Mouse (Mus musculus) ES-E14 (cell line): Measurements from ENCODE around the gene Slc2a4. TPM values are rescaled to one million over a fixed set of nuclear protein-coding genes. Genes with fewer than 3 reads are reported as not detected.

Experiments used
- DNase-seq: peaks from one replicate; pipeline ENCODE4 v3.0.0-alpha.2; 2013; ENCODE audit warnings: low read depth, low spot score
- H3K27ac ChIP-seq: 2 replicates; pipeline ENCODE4 v1.5.1; 2012; ENCODE audit warnings: low read depth, mild to moderate bottlenecking, low read length, moderate library complexity, mixed read lengths; ENCODE audit not compliant: poor library complexity, insufficient read depth, severe bottlenecking
- H3K36me3 ChIP-seq: 2 replicates; pipeline ENCODE4 v1.6.1; 2012; ENCODE audit warnings: mild to moderate bottlenecking, low read length, moderate library complexity, mixed read lengths; ENCODE audit not compliant: control insufficient read depth, poor library complexity, insufficient read depth, severe bottlenecking
- H3K4me1 ChIP-seq, 2 experiments: fragments of 150-350 bp in 1 of 2; sonication (generic) in 1 of 2; 2 replicates each; pipeline ENCODE4 v1.6.1; 2012; ENCODE audit warnings: low read length in 2 of 2, mild to moderate bottlenecking in 1 of 2, mixed read lengths in 1 of 2; ENCODE audit not compliant: control insufficient read depth in 2 of 2, insufficient read depth in 2 of 2, poor library complexity in 1 of 2
- H3K4me3 ChIP-seq, 2 experiments: fragments of 150-350 bp in 1 of 2; sonication (generic) in 1 of 2; 2 replicates each; pipeline ENCODE4 v1.5.1; 2012; ENCODE audit warnings: low read length in 2 of 2, low read depth in 1 of 2, mild to moderate bottlenecking in 1 of 2, mixed read lengths in 1 of 2; ENCODE audit not compliant: insufficient read depth in 1 of 2, poor library complexity in 1 of 2, severe bottlenecking in 1 of 2
- H3K9ac ChIP-seq: 2 replicates; pipeline ENCODE4 v1.6.1; 2012; ENCODE audit warnings: low read depth, mild to moderate bottlenecking, low read length, mixed read lengths; ENCODE audit not compliant: poor library complexity, insufficient read depth, severe bottlenecking
- H3K9me3 ChIP-seq: fragments of 150-350 bp; sonication (generic); 2 replicates; pipeline ENCODE4 v1.6.1; 2012; ENCODE audit warnings: low read depth, mild to moderate bottlenecking, low read length; ENCODE audit not compliant: control insufficient read depth, insufficient read depth
- CHD2 ChIP-seq: IDR thresholded peaks from 2 replicates; pipeline ENCODE4 v1.6.1; 2014; ENCODE audit warnings: mild to moderate bottlenecking, low read depth, low read length, inconsistent platforms
- HCFC1 ChIP-seq: IDR thresholded peaks from 2 replicates; pipeline ENCODE4 v1.6.1; 2012; ENCODE audit warnings: low read length, inconsistent platforms, borderline replicate concordance; ENCODE audit not compliant: insufficient read depth
- MAFK ChIP-seq: IDR thresholded peaks from 2 replicates; pipeline ENCODE4 v1.6.1; 2014; ENCODE audit warnings: mild to moderate bottlenecking, low read depth, low read length, inconsistent platforms; ENCODE audit not compliant: insufficient read depth
- ZC3H11A ChIP-seq: IDR thresholded peaks from 2 replicates; pipeline ENCODE4 v1.6.1; 2012; ENCODE audit warnings: low read depth, mild to moderate bottlenecking, inconsistent platforms, low read length, borderline replicate concordance
- ZNF384 ChIP-seq: IDR thresholded peaks from 2 replicates; pipeline ENCODE4 v1.6.1; 2012; ENCODE audit warnings: low read depth, low read length, inconsistent platforms
- in situ Hi-C, 2 experiments: fragments of 600-800 bp; cut with MboI; formaldehyde crosslinking; loops; one replicate each; pipeline ENCODE4 v1.15.1; 2025; ENCODE audit warnings: low sequenced_read_pairs in 2 of 2, inconsistent platforms in 1 of 2; ENCODE audit not compliant: unreplicated experiment in 2 of 2
- total RNA-seq: library from RNA; depleted of rRNA; stranded (reverse); fragments of 300-350 nt; gene quantifications from 2 replicates; pipeline ENCODE4 v1.2.3, GENCODE M21; 2012

Slc2a4 gene
- total RNA-seq, 1 experiment = 2.6 TPM

- in situ Hi-C loops = no loop called here
Measured at GRCm38 (mm10) chr11:69921114-69922011, 26.6 kb downstream of the Slc2a4 start, which contains the start of gene Eif5a. Gene Eif5a (minus strand): TSS chr11:69921958.

DNA sequence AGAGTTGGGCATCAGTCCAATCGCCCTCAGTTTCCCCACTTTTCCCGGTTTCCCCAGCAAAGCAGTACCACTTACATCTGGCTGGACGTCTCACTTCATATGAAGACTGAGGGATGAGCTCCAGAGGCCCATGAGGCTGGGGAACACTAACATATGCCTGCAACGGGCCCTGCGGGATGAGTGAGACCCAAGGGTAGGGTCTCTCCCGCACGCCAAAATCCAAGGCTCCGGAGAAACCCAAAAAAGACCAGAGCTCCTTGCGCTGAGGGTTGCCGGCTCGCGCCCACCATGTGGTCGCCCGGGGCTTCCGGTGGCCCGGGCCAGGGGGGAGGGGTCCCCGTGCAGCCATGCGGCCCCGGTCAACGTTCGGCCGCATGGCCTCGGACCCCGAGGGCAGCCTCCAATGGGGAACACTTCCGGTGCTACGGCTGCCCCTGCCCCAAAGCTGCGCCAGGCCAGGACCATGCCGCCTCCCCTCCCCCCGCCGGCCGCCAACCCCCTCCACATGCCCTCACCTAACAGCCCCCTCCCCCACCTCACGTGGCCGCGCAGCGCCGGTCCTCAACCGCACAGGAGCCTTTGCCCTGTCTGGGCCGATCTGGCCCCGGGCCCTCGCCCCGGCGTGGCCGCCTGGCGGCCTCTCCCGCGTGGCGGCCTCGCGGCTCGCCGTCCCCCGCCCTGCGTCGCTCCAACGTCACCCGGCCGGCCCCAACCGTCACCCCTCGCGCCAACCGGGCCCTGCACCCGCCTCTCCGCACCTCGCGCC is 27.5 kb downstream of the Slc2a4 start:
- H3K9me3 ChIP-seq = no peaks in the 10 kb centered on the region
- TF ChIP-seq ZNF384 (no peak), MAFK (no peak), HCFC1 (0 out of 2 replicates have a peak, but pooled peaks have one; percentile 55)
- H3K27ac ChIP-seq = peak overlapping the region; percentile 99
- peak overlapping the region; percentile 100 for H3K9ac ChIP-seq
- peak overlapping the region; percentile 82 to 99 for H3K4me3 ChIP-seq
- peaks cover 0 to 14% of the 10 kb centered on the region in 2 experiments; a peak in 1 of 4 replicates for H3K4me1 ChIP-seq
- DNase-seq = no peak
- in situ Hi-C loops = no loop called here
- H3K36me3 ChIP-seq = peaks cover 47% of the 10 kb centered on the region

More at GRCm38 (mm10) chr11:69921114-69922011, 26.6 kb downstream of the Slc2a4 start, which contains the start of gene Eif5a:
- TF ChIP-seq ZNF384 (peak; percentile 100), MAFK (no peak), HCFC1 (peak; percentile 78; the same call in 1 of the 2 replicates)
- Histone ChIP-seq H3K9ac (peak within 1 kb of the TSS; percentile 100), H3K27ac (peak within 1 kb of the TSS; percentile 99), H3K4me3 (peak within 1 kb of the TSS; percentile 82 to 99), H3K9me3 (no peaks in the 10 kb centered on the region), H3K4me1 (peaks cover 0 to 9% of the 10 kb centered on the region in 2 experiments; a peak in 1 of 4 replicates), H3K36me3 (peaks cover 38% of the 10 kb centered on the region)
- peak; percentile 100 for DNase-seq

GRCm38 (mm10) chr11:69919661-69920265 is 28.2 kb downstream of the Slc2a4 start:
- Histone ChIP-seq H3K9ac (peak overlapping the region; percentile 100), H3K9me3 (no peaks in the 10 kb centered on the region), H3K4me3 (peak overlapping the region; percentile 82 to 99), H3K27ac (peak overlapping the region; percentile 99), H3K36me3 (peaks cover 49% of the 10 kb centered on the region), H3K4me1 (peaks cover 0 to 14% of the 10 kb centered on the region in 2 experiments; a peak in 1 of 4 replicates)
- DNase-seq = peak; percentile 77
- TF ChIP-seq CHD2 (no peak; the same call in 1 of the 2 replicates), HCFC1 (no peak), MAFK (no peak), ZC3H11A (no peak), ZNF384 (no peak)
- in situ Hi-C loops = no loop called here

GRCm38 (mm10) chr11:69919053-69919452 is 28.9 kb downstream of the Slc2a4 start:
- DNase-seq = no peak
- Histone ChIP-seq H3K9me3 (no peaks in the 10 kb centered on the region), H3K4me3 (peak overlapping the region; percentile 82 to 99), H3K36me3 (peaks cover 49% of the 10 kb centered on the region), H3K9ac (peak overlapping the region; percentile 18; the same call in 1 of the 2 replicates), H3K27ac (no peak overlapping the region), H3K4me1 (peaks cover 0 to 14% of the 10 kb centered on the region in 2 experiments; a peak in 1 of 4 replicates)
- in situ Hi-C loops = no loop called here
- TF ChIP-seq ZC3H11A (no peak), MAFK (no peak), ZNF384 (no peak), HCFC1 (no peak), CHD2 (no peak)
